Mouse (Mus musculus) hindbrain, embryonic 16.5 days (tissue): ENCODE measurements around the gene March10. TPM values are rescaled to one million over a fixed set of nuclear protein-coding genes. Genes with fewer than 3 reads are reported as not detected.
A peak's percentile ranks its signal among the peaks of the same experiment; 100 is the strongest.

Experiments used
- ATAC-seq: fragments of 200-750 bp; cut with Nextera tagmentation; 2 replicates; pipeline ENCODE4 v1.8.0; 2017; ENCODE audit warnings: moderate TSS enrichment, moderate library complexity
- H3K27ac ChIP-seq: fragments of 300-500 bp; sonication (generic); 2 replicates; pipeline ENCODE4 v1.5.1; 2014; ENCODE audit warnings: low read depth, mild to moderate bottlenecking, control low read depth, low read length, moderate library complexity
- H3K27me3 ChIP-seq: fragments of 300-500 bp; sonication (generic); replicated peaks from 2 replicates; pipeline ENCODE4 v1.6.1; 2014; ENCODE audit warnings: low read length; ENCODE audit not compliant: control insufficient read depth, insufficient read depth
- H3K36me3 ChIP-seq: fragments of 300-500 bp; sonication (generic); 2 replicates; pipeline ENCODE4 v1.6.1; 2014; ENCODE audit warnings: mild to moderate bottlenecking, low read length, moderate library complexity, mixed read lengths; ENCODE audit not compliant: control insufficient read depth, insufficient read depth
- H3K4me1 ChIP-seq: fragments of 300-500 bp; sonication (generic); 2 replicates; pipeline ENCODE4 v1.6.1; 2014; ENCODE audit warnings: low read depth, low read length; ENCODE audit not compliant: control insufficient read depth, insufficient read depth
- H3K4me2 ChIP-seq: fragments of 300-500 bp; sonication (generic); 2 replicates; pipeline ENCODE4 v1.6.1; 2014; ENCODE audit warnings: mild to moderate bottlenecking, low read length, control low read depth, moderate library complexity
- H3K4me3 ChIP-seq: fragments of 300-500 bp; sonication (generic); 2 replicates; pipeline ENCODE4 v1.5.1; 2014; ENCODE audit warnings: mild to moderate bottlenecking, low read length, control low read depth, moderate library complexity
- H3K9ac ChIP-seq: fragments of 300-500 bp; sonication (generic); 2 replicates; pipeline ENCODE4 v1.6.1; 2014; ENCODE audit warnings: low read depth, mild to moderate bottlenecking, control low read depth, low read length, moderate library complexity
- H3K9me3 ChIP-seq: fragments of 300-500 bp; sonication (generic); 2 replicates; pipeline ENCODE4 v1.6.1; 2014; ENCODE audit warnings: mild to moderate bottlenecking, low read length, moderate library complexity; ENCODE audit not compliant: control insufficient read depth
- WGBS: fragments of 180-500 bp; shearing (Covaris S2); extraction: QIAGEN DNeasy Blood & Tissue Kit; methylation state at CpG from one replicate; pipeline ENCODE4 v1.1.7; 2014; 5-methylcytosine and 5-hydroxymethylcytosine counted together
- polyA plus RNA-seq: library from polyadenylated mRNA; unstranded; fragments of >200 nt; fragmentation: Nextera tagmentation; extraction: Ambion mirVana; gene quantifications from 2 replicates; pipeline ENCODE4 v1.2.1, GENCODE M21; 2015

The March10 gene
- polyA plus RNA-seq, result 0.38 and 0.72 TPM in 2 replicates

DNA sequence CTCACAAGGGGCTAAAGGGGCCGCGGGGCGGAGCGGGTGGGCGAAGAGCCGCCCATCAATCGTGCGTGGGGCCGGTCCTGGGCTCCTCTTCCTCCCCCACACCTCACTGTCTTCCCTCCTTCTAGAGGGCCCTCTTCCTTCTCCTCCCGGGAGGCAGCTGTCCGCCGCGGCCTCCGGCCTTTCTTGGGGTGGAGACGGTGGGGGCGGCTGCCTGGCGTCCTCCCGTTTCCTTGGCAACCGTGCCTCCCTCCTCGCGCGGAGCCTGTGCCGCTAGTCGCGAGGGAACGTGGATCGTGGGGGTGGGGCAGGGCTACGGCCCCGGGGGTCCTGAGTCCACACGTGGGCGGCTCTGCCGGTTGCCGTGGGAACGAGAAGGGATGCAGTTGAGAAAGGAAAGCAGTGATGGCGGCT, at the start of gene March10:
March10 (minus strand) TSS at position 239 of the 411 bp plus-strand sequence.
- Histone ChIP-seq H3K4me1 (peaks cover 8% of the 10 kb centered on the region), H3K9me3 (no peaks in the 10 kb centered on the region), H3K4me2 (peak within 1 kb of the TSS; percentile 89), H3K9ac (peak within 1 kb of the TSS; percentile 72), H3K27me3 (no peaks in the 10 kb centered on the region), H3K27ac (peak within 1 kb of the TSS; percentile 92), H3K36me3 (no peaks in the 10 kb centered on the region), H3K4me3 (peak within 1 kb of the TSS; percentile 54)
- ATAC-seq, result peak; percentile 91
- under 1% methylated on average over 34 of the region's 35 CpGs for WGBS

DNA sequence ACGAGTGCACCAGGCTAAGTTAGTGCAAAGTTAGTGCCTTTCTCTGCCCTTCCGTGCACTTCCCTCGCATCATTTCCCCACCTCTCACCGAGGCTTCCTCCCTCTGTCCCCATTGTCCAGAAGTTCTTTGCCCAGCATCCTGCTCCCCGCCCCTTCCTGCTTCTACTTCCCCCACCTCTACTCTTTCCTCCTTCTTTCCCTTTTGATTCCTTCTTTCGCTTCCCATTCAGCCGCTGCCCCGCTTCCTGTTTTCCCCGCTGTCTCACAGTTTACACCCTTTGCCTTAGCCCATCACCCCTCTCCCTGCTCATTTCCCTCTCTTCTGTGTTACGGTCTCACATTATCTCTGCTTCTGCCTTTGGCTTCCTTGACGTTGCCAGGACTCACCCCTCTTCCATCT, 49.8 kb upstream of the March10 start:
- H3K4me3 ChIP-seq, result no peak overlapping the region
- WGBS, result 78% methylated on average over 11 of the region's 11 CpGs
- H3K4me1 ChIP-seq, result peaks cover 28% of the 10 kb centered on the region
- H3K9me3 ChIP-seq, result no peaks in the 10 kb centered on the region
- H3K27ac ChIP-seq, result no peak overlapping the region
- no peak overlapping the region for H3K4me2 ChIP-seq
- H3K36me3 ChIP-seq, result no peaks in the 10 kb centered on the region
- H3K27me3 ChIP-seq, result no peaks in the 10 kb centered on the region
- no peak for ATAC-seq
- no peak overlapping the region for H3K9ac ChIP-seq

DNA sequence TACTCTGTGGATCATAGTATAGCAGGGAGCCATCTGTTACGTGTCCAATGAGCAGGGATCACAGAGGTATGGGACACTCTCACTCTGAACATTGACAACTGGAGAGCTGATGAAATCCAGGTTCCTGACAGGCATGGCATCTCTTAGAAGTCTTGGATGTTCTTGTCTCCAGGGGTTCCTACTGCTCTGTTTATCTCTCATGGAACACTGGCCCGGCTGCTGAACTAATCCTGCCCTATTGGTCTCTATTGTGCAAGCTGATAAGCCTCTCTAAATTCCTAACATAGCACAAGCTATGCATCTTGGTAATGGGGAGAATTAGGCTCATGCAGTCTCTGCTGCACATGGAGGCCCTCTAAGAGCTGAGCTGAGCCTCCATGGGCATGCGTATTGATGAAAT, 48.5 kb upstream of the March10 start:
- Histone ChIP-seq H3K4me3 (no peak overlapping the region), H3K36me3 (no peaks in the 10 kb centered on the region), H3K27ac (no peak overlapping the region), H3K9me3 (no peaks in the 10 kb centered on the region), H3K9ac (no peak overlapping the region), H3K4me1 (peaks cover 24% of the 10 kb centered on the region), H3K27me3 (no peaks in the 10 kb centered on the region), H3K4me2 (no peak overlapping the region)
- 73% methylated on average over 3 of the region's 3 CpGs for WGBS
- no peak for ATAC-seq

DNA sequence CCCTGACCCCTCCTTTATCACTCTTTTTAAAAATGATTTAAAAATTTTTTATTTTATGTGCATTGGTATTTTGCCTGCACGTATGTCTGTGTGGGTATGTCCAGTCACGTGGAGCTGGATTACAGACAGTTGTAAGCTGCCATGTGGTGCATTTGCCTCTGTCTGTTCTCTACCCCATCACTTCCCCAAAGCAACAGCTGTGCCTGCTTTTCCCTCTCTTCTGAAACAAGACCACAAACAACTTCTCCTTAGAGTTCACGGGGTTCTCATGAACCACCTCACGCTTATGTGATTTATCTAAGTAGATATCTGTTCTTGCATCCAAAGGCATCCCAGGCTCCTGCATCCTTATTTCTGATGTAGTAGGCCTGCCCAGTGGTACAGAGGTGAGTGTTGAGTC, 45.8 kb upstream of the March10 start:
- no peaks in the 10 kb centered on the region for H3K27me3 ChIP-seq
- no peak overlapping the region for H3K9ac ChIP-seq
- H3K4me3 ChIP-seq, result no peak overlapping the region
- H3K4me1 ChIP-seq, result peaks cover 9% of the 10 kb centered on the region
- no peak overlapping the region for H3K27ac ChIP-seq
- no peak for ATAC-seq
- no peaks in the 10 kb centered on the region for H3K36me3 ChIP-seq
- 89% methylated on average over 4 of the region's 4 CpGs for WGBS
- no peak overlapping the region for H3K4me2 ChIP-seq
- H3K9me3 ChIP-seq, result no peaks in the 10 kb centered on the region

DNA sequence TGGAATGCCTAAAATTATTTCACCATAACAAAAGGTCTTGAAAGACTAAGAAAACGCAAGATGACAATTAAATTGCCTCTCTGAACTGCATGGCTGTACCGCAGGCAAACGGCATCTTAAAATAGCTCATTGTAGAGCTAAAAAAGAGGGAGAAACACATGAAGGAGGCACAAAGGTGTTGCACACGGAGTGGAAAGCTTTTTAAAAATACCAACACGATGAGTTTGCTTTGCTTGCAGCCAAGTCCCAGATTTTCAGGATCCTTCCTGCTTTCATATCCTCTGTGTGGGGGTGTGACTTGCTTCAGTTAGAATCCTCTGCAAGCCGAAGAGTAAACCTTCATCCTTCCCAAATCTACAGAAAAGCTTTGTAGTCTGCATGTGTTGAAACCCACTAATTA, 41.0 kb upstream of the March10 start:
- Histone ChIP-seq H3K27ac (no peak overlapping the region; the same call in 1 of the 2 replicates), H3K4me1 (no peaks in the 10 kb centered on the region; the same call in 1 of the 2 replicates), H3K9me3 (no peaks in the 10 kb centered on the region), H3K4me2 (no peak overlapping the region), H3K9ac (no peak overlapping the region), H3K4me3 (no peak overlapping the region), H3K27me3 (no peaks in the 10 kb centered on the region), H3K36me3 (no peaks in the 10 kb centered on the region)
- WGBS, result 72% methylated on average over 6 of the region's 6 CpGs
- ATAC-seq, result no peak

DNA sequence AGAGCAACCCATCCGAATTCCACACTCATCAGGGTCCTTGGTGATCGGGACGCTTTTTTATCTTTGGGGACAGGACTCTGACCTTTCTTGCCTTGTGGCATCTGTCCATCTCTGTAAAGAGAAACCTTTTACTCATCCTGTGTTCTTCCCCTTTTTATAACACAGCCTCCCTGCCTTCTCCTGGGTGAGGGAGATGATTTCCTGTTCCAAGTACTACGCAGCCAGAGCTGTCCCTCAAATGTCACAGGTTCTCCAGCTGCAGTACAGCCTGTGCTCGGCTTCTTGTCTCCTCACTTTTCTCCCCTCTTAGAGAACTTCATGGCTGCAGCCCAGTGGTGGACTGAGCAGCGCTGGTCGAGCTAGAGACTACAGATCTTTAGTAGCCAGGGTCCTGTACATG, 40.1 kb upstream of the March10 start:
- Histone ChIP-seq H3K27ac (no peak overlapping the region), H3K4me2 (no peak overlapping the region), H3K36me3 (no peaks in the 10 kb centered on the region), H3K9ac (no peak overlapping the region), H3K27me3 (no peaks in the 10 kb centered on the region), H3K4me1 (no peaks in the 10 kb centered on the region; the same call in 1 of the 2 replicates), H3K4me3 (no peak overlapping the region), H3K9me3 (no peaks in the 10 kb centered on the region)
- ATAC-seq, result no peak
- 64% methylated on average over 7 of the region's 7 CpGs for WGBS

DNA sequence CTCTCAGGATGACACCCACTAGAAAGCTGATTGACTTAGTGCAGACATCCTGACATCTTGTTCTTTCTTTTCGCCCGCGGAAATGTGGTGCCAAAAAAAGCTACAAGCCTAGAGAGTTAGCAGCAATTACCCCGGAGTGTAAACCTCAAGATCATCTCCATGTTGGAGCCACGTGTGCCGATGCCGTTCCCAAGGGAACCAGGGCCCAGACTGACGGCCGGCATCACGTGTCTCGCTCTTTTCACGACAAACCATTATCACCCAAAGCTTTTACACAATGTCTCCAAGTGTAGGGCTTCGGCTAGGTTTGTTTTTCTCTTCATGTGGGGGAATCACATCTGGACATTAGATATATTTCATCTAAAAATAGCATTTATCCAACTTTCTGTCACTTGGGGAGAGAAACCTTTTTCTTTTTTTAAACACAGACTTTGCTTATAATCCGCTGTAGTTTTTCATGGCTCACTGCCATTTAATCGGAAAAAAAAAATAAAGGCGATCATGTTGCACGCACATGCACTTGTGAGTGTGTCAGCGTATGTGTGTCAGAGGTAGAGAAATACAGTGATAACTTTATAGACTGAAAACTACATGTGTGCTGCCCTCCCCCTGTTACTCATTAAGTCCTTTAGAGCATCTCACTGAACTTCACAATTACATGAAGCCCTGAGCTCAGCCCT, 39.2 kb upstream of the March10 start:
- no peak for ATAC-seq
- Histone ChIP-seq H3K4me3 (no peak overlapping the region), H3K4me2 (0 out of 2 replicates have a peak overlapping the region, but pooled peaks have one; percentile 9), H3K27me3 (no peaks in the 10 kb centered on the region), H3K9me3 (no peaks in the 10 kb centered on the region), H3K4me1 (no peaks in the 10 kb centered on the region; the same call in 1 of the 2 replicates), H3K27ac (no peak overlapping the region), H3K36me3 (no peaks in the 10 kb centered on the region), H3K9ac (no peak overlapping the region)
- WGBS, result 57% methylated on average over 18 of the region's 18 CpGs

DNA sequence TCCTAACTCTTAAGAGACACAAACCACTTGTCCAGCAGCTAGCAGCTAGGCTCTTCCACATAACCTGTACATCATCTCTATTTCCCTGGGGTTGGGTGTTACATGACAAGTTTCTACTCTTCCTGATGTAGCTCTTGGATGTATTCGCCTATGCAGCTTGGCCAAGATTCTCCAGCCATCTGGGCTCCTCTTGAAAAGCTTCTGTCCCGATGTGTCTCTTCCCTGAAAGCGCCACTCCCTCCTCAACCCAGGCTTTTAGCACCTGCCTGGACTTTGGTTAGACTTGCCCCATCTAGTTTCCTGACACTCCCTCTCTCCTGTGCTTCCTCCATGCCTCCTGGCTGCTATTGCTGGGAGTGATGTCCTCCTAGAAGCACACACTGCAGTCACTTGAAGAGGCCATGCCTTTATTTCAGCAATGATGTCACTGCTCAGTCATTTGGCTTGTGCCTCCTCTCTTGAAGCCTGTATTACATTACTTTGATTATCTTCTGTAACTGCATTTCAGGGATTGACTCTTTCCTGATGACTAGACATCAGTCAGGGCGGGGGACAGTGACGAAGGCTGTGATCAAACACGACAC, 38.3 kb upstream of the March10 start:
- Histone ChIP-seq H3K9me3 (no peaks in the 10 kb centered on the region), H3K4me2 (no peak overlapping the region), H3K9ac (no peak overlapping the region), H3K27me3 (no peaks in the 10 kb centered on the region), H3K4me1 (no peaks in the 10 kb centered on the region; the same call in 1 of the 2 replicates), H3K4me3 (no peak overlapping the region), H3K36me3 (no peaks in the 10 kb centered on the region), H3K27ac (no peak overlapping the region)
- whole genome bisulfite sequencing, result 91% methylated on average over 6 of the region's 6 CpGs
- no peak for ATAC-seq

DNA sequence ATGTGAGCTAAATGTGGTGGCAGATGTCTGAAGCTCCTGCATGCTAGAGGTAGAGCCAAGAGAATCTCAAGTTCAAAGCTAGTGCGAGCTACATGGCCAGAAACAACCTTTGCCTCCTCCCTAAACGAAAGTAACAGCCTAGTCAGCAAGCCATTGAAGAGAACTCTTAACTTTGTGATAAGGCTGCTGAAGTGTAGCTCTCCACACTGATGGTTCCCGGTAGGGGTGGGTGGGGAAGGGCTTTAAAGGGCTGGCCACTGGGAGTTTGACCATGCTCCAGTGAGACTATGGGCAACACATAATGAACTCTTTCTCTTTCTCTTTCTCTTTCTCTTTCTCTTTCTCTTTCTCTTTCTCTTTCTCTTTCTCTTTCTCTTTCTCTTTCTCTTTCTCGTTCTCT, 35.9 kb upstream of the March10 start:
- ATAC-seq, result no peak
- no peaks in the 10 kb centered on the region; the same call in 1 of the 2 replicates for H3K4me1 ChIP-seq
- H3K9me3 ChIP-seq, result no peaks in the 10 kb centered on the region
- H3K27ac ChIP-seq, result no peak overlapping the region
- no peaks in the 10 kb centered on the region for H3K27me3 ChIP-seq
- H3K4me3 ChIP-seq, result no peak overlapping the region
- H3K36me3 ChIP-seq, result no peaks in the 10 kb centered on the region
- no peak overlapping the region for H3K4me2 ChIP-seq
- H3K9ac ChIP-seq, result no peak overlapping the region
- WGBS, result 89% methylated on average over 4 of the region's 4 CpGs
